Mouse (Mus musculus) cerebellum, adult 11-12 months (tissue): ENCODE results near the gene Gata2.

Source experiments
- DNase-seq: peaks from one replicate; pipeline ENCODE4 v3.0.0; 2022

Gata2 gene

GRCm38 (mm10) chr6:88196054-88196732 is 2.5 kb downstream of the Gata2 start:
- DNase-seq, result no peak

DNA sequence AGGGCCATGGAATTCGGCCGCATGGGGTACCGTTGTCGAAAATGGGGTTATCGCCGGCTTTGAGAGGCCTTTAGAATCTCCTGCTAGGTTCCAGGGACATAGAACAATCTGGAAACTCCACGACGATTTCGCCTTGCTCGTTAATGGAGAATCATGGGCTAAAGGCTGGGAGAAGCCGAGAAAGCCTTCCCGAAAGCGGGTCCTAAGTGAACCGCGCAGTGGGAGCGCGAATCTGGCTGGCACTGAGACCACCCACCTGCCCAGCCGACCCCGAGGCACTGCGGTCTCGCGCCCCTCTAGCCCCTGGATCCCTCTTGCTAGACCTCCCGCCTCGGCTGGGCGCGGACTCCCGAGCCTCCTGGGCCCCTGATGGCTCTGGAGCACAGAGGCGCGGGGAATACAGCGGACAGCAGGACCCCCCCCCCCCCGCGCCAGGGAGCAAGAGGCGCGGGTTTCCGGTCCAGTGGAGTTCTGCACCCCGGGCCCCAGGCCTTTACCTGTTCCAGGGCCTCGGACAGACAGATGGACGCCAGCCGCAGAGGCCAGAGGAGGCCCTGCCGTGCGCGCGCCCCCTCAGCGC is 3.1 kb downstream of the Gata2 start:
- DNase-seq, result no peak

DNA sequence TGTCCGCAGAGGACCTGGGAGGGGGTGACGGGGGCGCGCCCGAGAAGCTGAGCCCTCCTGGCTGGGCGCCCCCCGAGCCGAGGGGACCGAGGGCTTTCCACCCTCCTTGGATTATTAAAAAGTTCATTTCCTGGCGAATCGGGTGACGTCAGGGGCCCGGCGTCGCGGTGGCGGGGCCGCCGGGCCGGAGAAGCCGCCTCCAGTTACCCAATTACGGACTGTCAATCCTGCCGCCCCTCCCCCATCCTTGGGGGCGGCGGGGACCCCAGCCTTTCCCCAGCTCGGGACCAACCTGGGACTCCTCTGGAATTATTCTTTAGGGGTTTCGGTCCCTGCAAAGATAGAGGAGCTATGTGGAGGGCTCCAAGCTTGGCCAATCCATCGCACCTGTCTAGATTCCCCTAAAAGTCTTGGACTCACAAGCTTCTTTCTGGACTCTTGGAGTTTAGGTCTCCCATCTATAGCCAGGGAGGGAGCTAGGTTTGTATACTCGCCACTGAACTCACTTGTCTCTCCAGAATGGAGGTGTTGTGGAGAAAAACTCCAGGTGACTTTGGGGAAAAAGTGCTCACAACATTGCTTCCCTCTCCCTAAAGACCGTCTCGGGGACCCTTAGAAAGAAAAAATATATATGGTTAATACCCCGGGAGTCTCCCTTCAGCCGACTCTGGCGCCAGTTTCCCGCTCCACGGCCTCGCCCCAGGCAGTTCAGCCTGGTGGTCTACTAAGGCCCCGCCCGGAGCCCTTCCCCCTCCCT is 3.8 kb downstream of the Gata2 start:
- DNase-seq, result no peak

DNA sequence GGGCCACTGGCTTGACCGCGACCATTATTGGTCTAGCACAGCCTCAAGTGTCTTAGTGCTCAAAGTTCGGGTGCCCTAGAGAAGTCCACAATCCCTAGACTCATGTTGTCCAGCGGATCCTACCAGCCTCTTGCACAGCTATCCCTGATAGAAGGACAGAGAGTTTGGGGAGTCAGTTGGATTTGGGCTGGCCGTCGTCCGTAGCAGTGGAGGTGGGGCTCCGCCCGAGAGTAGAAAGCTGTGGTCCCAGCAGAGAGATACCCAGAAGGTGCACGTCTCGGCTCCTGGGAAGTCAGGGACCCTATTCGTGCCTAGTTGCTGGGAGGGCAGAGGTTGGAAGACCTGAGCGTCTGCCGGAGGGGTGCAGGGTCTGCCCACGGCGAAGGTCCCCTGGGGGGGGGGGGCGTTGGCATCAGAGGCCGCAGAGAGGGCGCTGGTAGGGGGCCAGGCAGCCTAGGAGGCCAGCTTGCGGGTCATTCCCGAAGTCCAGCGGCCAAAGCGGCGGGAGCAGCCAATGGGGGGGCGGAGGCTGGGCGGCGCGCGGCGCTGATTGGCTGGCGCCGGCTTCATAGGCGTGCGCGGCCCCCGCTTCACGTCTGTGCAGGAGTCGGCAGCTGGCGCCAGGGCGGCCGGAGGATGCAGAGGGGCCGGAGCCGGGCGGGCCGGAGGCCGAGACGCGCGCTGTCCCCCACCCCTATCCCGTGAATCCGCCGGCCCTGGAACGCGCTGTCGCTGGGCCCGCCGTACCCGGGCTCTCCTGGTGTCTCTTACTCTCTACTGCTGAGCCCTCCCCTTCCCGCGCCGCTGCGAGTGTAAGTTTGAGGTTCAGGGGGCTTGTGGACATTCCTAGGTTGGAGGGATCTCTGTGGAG is 4.6 kb downstream of the Gata2 start:
- no peak for DNase-seq

DNA sequence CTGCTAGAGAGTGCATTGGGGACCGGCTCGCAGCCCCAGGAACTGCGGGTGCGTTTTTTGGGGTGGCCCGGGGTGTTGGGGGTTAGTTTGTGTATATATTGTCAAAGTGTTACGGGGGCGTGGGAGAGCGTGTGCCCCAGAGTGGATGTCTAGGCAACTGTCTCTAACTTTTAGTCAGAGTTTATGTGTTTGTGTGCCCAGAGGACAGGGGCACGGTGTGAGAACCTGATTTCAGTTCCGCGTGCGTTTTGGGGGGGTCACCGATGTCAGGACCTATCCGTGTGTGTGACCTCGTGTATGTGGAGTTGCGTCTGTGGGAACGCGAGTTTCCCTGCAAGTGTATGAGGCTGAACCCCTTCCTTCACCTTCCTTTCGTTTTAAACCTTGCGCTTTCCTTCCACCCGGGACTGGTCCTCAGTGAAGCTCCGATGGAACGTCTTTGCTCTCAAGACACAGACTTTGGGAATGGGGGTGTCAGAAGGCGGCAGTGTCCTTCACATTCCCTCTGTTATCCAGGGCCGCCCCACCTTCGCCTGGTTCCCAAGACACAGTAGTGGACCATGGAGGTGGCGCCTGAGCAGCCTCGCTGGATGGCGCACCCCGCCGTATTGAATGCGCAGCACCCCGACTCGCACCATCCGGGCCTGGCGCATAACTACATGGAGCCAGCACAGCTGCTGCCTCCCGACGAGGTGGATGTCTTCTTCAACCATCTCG is 5.5 kb downstream of the Gata2 start:
- no peak for DNase-seq

DNA sequence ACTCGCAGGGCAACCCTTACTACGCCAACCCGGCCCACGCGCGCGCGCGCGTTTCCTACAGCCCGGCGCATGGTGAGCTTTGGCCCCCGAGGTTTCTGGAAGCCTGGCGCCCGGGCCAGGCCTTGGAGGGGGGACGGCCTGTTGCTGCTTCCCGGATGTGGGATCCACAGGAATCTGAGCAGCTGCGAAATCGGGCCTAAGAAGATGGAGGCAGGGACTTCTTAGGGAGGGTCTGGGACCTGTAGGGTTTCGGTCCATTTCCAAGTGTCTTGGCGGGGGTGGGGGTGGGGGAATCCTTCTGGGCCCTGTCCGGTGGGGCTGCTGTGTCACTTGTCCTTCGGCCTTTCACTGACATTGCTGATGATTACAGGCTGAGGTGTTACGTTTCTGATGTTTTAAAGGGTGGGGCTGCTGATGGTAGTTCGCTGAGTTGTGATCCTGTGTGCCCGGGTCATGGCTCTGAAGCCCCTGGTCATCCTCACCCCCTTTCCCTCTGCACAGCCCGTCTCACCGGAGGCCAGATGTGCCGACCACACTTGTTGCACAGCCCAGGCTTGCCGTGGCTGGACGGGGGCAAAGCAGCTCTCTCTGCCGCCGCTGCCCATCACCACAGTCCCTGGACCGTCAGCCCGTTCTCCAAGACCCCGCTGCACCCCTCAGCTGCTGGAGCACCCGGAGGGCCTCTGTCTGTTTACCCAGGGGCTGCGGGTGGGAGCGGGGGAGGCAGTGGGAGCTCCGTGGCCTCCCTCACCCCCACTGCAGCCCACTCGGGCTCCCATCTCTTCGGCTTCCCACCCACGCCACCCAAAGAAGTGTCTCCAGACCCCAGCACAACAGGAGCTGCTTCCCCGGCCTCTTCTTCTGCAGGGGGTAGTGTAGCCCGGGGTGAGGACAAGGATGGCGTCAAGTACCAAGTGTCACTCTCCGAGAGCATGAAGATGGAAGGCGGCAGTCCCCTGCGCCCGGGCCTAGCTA is 6.3 kb downstream of the Gata2 start:
- DNase-seq, result no peak

DNA sequence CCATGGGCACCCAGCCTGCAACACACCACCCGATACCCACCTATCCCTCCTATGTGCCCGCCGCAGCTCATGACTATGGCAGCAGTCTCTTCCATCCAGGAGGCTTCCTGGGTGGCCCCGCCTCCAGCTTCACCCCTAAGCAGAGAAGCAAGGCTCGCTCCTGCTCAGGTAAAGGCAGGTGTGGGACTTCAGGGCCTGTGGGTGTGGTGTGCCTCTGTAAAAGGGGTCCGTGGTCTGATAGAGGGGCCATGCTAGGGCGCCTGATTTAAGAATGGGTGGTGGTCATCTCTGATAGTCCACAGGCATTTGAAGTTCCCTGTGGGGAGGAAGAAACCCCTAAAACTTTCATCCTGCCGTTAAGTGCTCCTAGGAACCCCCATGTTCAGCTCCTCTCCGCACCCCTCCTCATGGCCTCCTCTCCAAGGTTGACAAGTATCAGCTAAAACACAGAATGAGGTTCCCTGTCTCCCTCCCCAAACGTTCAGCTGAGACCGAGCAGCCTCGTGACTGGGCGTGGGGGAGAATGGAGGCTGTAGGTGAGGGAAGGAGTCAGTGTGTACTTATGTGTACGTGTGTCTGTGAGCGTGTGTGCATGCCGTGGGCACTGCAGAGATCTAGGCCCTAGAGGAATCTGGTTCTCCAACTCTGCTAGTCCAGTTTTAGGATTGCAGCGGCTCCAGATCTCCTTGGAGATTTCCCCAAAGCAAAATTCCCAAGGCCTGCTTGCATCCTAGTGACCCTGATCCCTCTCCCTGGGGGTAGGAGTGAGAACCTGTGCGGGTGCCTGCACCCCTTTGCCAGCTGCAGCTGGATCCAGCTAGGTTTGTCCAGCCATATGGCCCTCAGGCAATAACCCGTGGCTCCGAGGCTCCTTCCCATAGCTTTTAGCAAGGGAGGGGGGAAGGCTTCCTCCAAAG is 7.3 kb downstream of the Gata2 start:
- DNase-seq, result no peak

GRCm38 (mm10) chr6:88201926-88202700 is 8.4 kb downstream of the Gata2 start:
- DNase-seq, result no peak

GRCm38 (mm10) chr6:88202921-88203690 is 9.4 kb downstream of the Gata2 start:
- no peak for DNase-seq

- no peak for DNase-seq
Measured at GRCm38 (mm10) chr6:88203791-88204405, 10.2 kb downstream of the Gata2 start.

DNA sequence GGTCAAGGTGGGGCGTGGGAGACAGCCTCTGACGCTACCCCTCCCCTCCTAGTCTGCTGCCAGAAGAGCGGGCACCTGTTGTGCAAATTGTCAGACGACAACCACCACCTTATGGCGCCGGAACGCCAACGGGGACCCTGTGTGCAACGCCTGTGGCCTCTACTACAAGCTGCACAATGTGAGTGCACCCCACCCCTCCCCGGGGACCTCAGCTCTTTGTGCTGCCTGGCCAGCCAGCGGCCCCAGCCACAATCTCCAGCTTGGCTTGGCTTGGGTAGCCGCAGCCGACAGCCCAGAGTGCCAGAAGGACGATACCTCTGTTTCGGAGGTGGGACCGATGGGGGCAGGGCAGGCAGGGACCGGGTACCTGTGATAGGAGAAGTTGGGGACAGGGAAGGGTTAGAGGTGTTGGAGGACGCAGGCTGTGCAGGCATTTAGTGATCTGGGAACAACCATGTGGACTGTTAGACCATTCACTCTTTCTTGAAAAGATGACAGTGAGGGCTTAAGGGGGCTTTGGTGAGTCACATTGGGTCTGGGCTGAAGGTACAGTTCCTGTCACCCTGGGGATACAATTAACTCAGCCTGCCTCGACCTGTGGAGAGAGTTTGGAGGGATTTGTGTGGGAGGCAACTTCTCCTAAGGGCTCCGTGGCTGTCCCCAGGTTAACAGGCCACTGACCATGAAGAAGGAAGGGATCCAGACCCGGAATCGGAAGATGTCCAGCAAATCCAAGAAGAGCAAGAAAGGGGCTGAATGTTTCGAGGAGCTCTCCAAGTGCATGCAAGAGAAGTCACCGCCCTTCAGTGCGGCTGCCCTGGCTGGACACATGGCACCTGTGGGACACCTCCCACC is 11.1 kb downstream of the Gata2 start:
- no peak for DNase-seq

GRCm38 (mm10) chr6:88205386-88205700 is 11.7 kb downstream of the Gata2 start:
- DNase-seq, result no peak

- no peak for DNase-seq
Measured at GRCm38 (mm10) chr6:88205937-88206336, 12.2 kb downstream of the Gata2 start.

DNA sequence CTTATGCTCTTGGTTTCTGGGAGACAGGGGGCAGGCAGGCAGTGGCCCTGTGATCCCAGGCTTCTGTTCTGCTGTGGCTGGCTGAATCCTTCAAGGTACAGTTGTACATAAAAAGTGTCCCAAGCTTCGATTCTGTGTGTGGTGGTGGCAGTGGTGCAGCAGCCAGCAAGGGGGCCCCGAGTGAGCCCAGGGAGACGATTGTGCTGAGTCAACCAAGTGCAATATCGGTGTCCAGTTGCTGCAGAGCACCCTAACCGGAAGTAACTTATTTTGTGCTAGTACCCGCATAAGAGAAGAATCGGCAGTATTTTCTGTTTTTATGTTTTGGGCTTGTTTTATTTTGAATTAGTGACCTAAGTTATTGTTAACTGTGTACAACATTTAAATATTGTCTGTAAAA is 12.9 kb downstream of the Gata2 start:
- no peak for DNase-seq

DNA sequence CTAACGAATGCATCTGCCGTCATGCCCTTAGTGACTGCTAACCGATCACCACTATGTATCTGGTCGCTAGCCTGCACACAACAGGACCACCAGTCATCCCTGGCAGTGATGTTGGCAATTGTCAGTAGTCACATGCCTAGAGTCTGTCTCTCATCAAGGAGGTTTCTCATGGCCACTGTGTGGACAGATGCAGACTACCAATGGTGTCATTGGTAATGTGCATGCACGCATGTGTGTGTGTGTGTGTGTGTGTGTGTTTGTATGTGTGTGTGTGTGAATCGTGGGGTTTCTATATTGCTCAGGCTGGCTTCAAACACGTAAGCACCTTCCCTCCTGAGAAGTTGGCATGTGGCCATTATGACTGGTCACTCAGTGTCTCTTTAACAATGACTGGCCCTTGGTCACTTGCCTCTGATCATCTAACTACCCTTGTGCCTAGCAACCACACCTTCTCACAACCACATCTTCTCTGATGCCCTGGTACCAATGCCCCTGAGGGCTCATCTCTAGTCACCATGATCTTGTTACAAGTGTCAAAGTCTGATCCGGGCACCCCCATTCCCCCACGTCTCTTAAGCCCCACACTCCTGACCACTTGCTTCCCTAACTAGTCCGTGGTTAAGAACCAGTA is 13.8 kb downstream of the Gata2 start:
- no peak for DNase-seq

DNA sequence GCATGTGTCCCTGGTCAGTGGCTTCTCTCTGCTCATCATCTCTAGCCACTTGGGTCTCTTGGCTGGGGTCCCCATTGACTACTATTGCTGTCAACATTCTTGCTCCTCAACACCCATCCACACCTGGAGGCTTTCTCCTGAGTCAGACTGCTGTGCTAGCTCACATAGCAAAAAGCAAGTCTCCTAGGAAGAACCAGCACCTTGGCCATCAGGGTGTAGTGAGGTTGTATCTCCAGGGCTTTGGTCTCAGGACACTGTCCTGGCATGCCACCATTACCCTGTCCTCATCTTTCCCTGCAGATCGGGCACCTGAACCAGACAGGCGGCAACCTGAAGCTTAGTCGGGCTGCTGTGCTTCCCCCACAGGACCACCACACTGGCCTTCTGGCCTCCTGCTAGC is 14.6 kb downstream of the Gata2 start:
- DNase-seq, result no peak

- DNase-seq, result no peak
Measured at GRCm38 (mm10) chr6:88209453-88209852, 15.8 kb downstream of the Gata2 start.
